Mouse (Mus musculus): ENCODE measurements at regions not wholly inside any gene's neighbourhood (a gene's known extent, or its start where the extent isn't known, plus 50 kb on each side); places are given as distances from the start of the nearest gene placed in this dataset.

DNA sequence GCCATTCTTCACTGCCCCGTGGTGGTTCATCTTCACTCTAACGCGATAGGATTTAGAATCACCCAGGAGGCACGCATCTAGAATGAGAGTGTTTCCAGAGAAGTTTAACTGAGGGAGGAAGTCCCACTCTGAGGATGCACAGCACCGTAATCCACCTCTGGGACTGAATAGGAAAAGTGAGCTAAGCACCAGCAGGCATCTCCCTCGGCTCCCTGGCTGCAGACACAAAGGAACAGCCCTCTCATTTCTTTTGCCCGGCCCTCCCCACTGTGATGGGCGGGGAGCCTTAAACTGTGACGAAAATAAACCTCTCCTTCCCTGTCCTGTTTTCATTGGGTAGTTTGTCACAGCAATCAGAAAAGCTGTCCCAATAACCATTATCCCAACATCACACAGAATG is 194.1 kb upstream of the Jmjd1c start:
- ATAC-seq (ENCODE audit: insufficient number of reproducible peaks, insufficient read depth, low FRiP score, low read depth), result no peak
- Histone ChIP-seq H3K36me3 (ENCODE audit: control insufficient read depth, insufficient read depth, low read length) (no peaks in the 10 kb centered on the region), H3K27ac (replicated peaks in 1 of 2; ENCODE audit: control insufficient read depth in 1 of 2, insufficient read depth in 1 of 2, low read depth in 2 of 2, low read length in 2 of 2) (no peak overlapping the region), H3K4me2 (ENCODE audit: low read length) (peak overlapping the region; percentile 75), H3K27me3 (ENCODE audit: control insufficient read depth, insufficient read depth, low read length) (no peaks in the 10 kb centered on the region), H3K9me3 (ENCODE audit: control insufficient read depth, low read length) (no peaks in the 10 kb centered on the region), H3K4me3 (ENCODE audit: control insufficient read depth in 1 of 2, insufficient read depth in 1 of 2, low read depth in 1 of 2, low read length in 2 of 2) (peak overlapping the region; percentile 32 to 37), H3K9ac (ENCODE audit: low read length) (peak overlapping the region; percentile 66), H3K4me1 (ENCODE audit: control insufficient read depth in 2 of 2, insufficient read depth in 2 of 2, low read length in 2 of 2) (peaks cover 12 to 21% of the 10 kb centered on the region in 2 experiments)
- WGBS, result under 1% methylated on average over 9 of the region's 9 CpGs

DNA sequence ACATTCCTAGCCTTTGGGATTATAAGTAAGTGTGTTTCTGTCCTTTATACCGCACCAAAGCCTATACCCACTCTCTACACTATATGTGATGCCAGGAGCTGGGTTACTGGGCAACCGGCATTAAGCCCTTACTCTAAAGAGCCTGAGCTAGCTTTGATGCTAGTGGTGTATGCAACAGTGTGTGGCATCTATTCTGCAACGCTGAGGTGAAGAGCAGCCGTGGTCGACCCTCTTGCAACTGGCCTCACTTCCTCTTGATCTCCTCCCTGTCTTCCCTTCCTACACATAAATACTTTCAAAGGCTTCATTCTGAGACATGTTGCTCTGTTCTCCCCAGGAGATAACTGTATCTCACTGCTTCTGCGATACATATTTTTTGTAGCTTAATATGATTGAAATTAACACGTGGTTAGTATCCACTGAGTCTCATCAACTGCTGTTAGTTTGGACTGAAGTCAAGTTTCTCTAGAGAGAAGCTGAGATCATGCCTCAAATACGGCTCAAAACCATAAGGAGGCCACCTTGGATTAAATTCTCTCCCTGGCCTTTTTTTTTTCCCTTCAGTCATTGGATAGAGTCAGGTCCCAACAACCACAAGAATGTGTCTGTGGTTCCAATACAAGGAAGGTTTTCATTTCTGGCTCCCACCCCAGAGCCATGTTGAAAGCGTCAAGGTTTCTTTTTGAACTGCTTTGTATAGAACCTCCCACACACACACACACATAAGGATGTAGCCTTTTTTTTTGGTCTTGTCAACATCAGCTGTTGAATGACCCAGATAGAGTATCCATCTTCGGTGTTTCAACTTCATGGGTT is 191.2 kb upstream of the Jmjd1c start:
- peaks cover 10 to 25% of the 10 kb centered on the region in 2 experiments for H3K4me1 ChIP-seq (ENCODE audit: control insufficient read depth in 2 of 2, insufficient read depth in 2 of 2, low read length in 2 of 2)
- H3K4me3 ChIP-seq (ENCODE audit: control insufficient read depth in 1 of 2, insufficient read depth in 1 of 2, low read depth in 1 of 2, low read length in 2 of 2), result no peak overlapping the region
- H3K9me3 ChIP-seq (ENCODE audit: control insufficient read depth, low read length), result no peaks in the 10 kb centered on the region
- H3K27me3 ChIP-seq (ENCODE audit: control insufficient read depth, insufficient read depth, low read length), result no peaks in the 10 kb centered on the region
- H3K4me2 ChIP-seq (ENCODE audit: low read length), result no peak overlapping the region
- H3K27ac ChIP-seq (replicated peaks in 1 of 2; ENCODE audit: control insufficient read depth in 1 of 2, insufficient read depth in 1 of 2, low read depth in 2 of 2, low read length in 2 of 2), result no peak overlapping the region
- H3K36me3 ChIP-seq (ENCODE audit: control insufficient read depth, insufficient read depth, low read length), result no peaks in the 10 kb centered on the region
- ATAC-seq (ENCODE audit: insufficient number of reproducible peaks, insufficient read depth, low FRiP score, low read depth), result no peak
- WGBS, result 75% methylated on average over 10 of the region's 10 CpGs
- no peak overlapping the region for H3K9ac ChIP-seq (ENCODE audit: low read length)

DNA sequence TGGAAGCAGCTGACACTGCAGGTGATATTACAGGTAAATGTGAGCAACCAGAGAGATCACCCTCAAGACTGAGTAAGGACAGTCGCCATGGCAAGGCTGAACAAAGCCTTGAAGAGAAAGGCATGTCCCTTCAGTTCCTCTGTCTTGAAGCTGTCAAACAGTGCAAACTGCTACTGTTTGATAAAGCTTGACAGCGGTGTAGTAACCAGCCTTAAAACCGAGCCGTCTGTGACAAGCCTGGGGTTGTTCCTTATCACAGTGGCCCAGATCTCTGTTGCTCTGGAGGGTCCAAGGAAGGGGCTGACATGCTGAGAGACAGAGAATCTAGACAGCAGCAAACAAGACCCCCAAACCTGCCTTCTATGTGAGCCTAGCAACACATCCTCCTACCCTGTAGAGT is 188.1 kb upstream of the Jmjd1c start:
- Histone ChIP-seq H3K36me3 (ENCODE audit: control insufficient read depth, insufficient read depth, low read length) (no peaks in the 10 kb centered on the region), H3K27me3 (ENCODE audit: control insufficient read depth, insufficient read depth, low read length) (no peaks in the 10 kb centered on the region), H3K4me1 (ENCODE audit: control insufficient read depth in 2 of 2, insufficient read depth in 2 of 2, low read length in 2 of 2) (peaks cover 17 to 40% of the 10 kb centered on the region in 2 experiments), H3K4me3 (ENCODE audit: control insufficient read depth in 1 of 2, insufficient read depth in 1 of 2, low read depth in 1 of 2, low read length in 2 of 2) (no peak overlapping the region), H3K9ac (ENCODE audit: low read length) (no peak overlapping the region; the same call in 1 of the 2 replicates), H3K9me3 (ENCODE audit: control insufficient read depth, low read length) (no peaks in the 10 kb centered on the region), H3K4me2 (ENCODE audit: low read length) (no peak overlapping the region), H3K27ac (replicated peaks in 1 of 2; ENCODE audit: control insufficient read depth in 1 of 2, insufficient read depth in 1 of 2, low read depth in 2 of 2, low read length in 2 of 2) (no peak overlapping the region)
- WGBS, result 42% methylated on average over 4 of the region's 4 CpGs
- ATAC-seq (ENCODE audit: insufficient number of reproducible peaks, insufficient read depth, low FRiP score, low read depth), result no peak

DNA sequence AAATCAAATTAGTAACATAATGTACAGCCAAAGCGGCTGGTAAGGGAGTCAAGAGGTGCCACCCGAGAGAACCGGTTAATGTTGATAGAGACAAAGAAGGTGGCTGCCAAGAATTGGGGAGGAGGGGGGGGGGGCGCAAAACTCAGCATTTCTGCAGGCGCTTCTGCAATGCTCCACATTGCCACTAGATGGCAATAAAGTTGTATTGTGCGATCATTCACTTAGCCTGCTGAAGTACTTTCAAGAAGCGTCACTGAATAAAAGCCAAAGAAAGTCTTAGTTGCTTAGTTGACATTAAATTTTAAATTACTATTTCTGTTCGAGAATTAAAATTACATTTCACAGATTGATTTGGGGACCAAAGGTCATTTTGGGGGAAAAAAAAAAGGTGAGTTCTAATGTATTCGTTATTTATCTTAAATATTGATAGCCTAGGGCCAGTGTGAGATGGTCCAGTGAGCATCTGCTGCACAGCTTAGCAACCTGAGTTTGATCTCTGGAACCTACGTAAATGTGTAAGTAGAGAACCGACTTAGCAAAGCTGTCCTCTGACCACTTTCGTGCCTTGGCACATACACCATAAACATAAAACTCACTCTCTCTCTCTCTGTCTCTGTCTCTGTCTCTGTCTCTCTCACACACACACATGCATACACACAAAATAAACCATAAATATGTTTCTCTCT is 186.6 kb upstream of the Jmjd1c start:
- H3K4me3 ChIP-seq (ENCODE audit: control insufficient read depth in 1 of 2, insufficient read depth in 1 of 2, low read depth in 1 of 2, low read length in 2 of 2), result no peak overlapping the region
- no peak overlapping the region for H3K27ac ChIP-seq (replicated peaks in 1 of 2; ENCODE audit: control insufficient read depth in 1 of 2, insufficient read depth in 1 of 2, low read depth in 2 of 2, low read length in 2 of 2)
- H3K4me1 ChIP-seq (ENCODE audit: control insufficient read depth in 2 of 2, insufficient read depth in 2 of 2, low read length in 2 of 2), result peaks cover 28 to 55% of the 10 kb centered on the region in 2 experiments
- ATAC-seq (ENCODE audit: insufficient number of reproducible peaks, insufficient read depth, low FRiP score, low read depth), result no peak
- no peaks in the 10 kb centered on the region for H3K9me3 ChIP-seq (ENCODE audit: control insufficient read depth, low read length)
- WGBS, result 15% methylated on average over 12 of the region's 12 CpGs
- no peak overlapping the region for H3K9ac ChIP-seq (ENCODE audit: low read length)
- H3K36me3 ChIP-seq (ENCODE audit: control insufficient read depth, insufficient read depth, low read length), result no peaks in the 10 kb centered on the region
- no peaks in the 10 kb centered on the region for H3K27me3 ChIP-seq (ENCODE audit: control insufficient read depth, insufficient read depth, low read length)
- H3K4me2 ChIP-seq (ENCODE audit: low read length), result peak overlapping the region; percentile 52

DNA sequence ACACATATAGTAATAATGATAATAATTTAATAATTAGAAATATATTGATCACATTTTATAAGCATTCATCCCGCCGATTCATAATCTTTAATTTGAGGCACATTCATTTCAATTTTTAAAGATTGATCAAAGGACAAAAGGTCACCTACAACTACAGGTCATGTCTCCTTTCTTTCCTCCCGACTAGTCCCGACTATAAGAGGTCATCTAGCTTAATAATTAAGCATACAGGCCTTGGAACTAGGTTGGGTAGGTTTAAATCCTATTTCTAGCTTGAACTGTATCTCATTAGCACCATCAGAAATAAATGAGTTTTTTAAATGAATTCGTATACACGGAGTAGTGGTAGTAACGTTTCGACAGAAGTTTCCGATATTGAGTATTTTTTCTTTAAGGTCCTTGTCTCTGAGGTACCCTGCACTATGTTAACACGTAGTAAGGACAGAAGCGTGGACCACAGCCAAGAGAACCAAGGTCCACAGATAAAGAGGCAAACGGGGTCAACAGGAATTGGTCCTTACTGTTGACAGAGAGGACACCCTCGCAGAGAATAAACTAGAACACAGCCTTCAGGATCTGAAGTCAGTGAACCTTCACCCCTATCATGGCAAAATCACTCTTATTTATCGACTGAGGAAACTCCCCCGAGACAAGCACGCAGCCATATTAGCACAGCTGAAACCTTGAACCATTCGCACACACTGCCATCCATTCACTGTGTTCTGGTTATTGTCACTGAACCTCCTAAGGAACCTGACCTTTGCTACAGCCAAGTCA is 185.8 kb upstream of the Jmjd1c start:
- Histone ChIP-seq H3K27me3 (ENCODE audit: control insufficient read depth, insufficient read depth, low read length) (no peaks in the 10 kb centered on the region), H3K4me3 (ENCODE audit: control insufficient read depth in 1 of 2, insufficient read depth in 1 of 2, low read depth in 1 of 2, low read length in 2 of 2) (peak overlapping the region in 1 of 2 experiments; percentile 16; a peak in 2 of 4 replicates), H3K36me3 (ENCODE audit: control insufficient read depth, insufficient read depth, low read length) (no peaks in the 10 kb centered on the region), H3K4me1 (ENCODE audit: control insufficient read depth in 2 of 2, insufficient read depth in 2 of 2, low read length in 2 of 2) (peaks cover 29 to 61% of the 10 kb centered on the region in 2 experiments), H3K4me2 (ENCODE audit: low read length) (peak overlapping the region; percentile 52), H3K27ac (replicated peaks in 1 of 2; ENCODE audit: control insufficient read depth in 1 of 2, insufficient read depth in 1 of 2, low read depth in 2 of 2, low read length in 2 of 2) (peak overlapping the region in 1 of 2 experiments; percentile 83; a peak in 2 of 4 replicates), H3K9me3 (ENCODE audit: control insufficient read depth, low read length) (no peaks in the 10 kb centered on the region), H3K9ac (ENCODE audit: low read length) (peak overlapping the region; percentile 21; the same call in 1 of the 2 replicates)
- WGBS, result 21% methylated on average over 17 of the region's 17 CpGs
- ATAC-seq (ENCODE audit: insufficient number of reproducible peaks, insufficient read depth, low FRiP score, low read depth), result peak; percentile 49

DNA sequence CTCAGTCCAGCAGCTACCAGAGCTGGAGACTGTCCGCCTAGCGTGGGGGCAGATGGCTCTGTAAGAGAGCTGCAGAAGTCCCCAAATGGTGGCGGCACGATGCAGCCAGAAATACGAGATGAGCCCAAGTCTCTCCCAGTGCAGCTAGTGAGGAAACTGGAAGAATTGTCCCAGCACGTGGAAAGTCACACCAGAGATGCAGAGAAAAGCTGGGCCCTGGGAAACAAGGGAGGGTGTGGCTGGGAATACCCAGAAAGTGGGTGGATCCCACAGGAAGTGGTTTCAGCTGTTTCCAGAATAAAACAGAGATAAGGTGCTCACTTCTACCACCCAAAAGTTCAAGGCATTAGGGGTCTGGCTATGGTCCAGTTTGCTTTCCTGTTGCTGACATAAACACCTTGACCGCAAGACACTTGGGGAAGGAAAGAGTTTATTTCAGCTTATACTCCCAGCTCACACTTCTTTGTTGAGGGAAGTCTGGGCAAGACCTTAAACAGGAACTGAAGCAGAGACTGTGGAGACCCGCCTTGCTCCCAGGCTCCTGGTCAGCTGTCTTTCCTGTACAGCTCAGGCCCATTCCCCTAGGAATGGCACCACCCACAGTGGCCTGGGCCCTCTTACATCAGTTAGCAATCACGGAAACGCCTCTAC is 184.5 kb upstream of the Jmjd1c start:
- Histone ChIP-seq H3K9ac (ENCODE audit: low read length) (no peak overlapping the region; the same call in 1 of the 2 replicates), H3K4me1 (ENCODE audit: control insufficient read depth in 2 of 2, insufficient read depth in 2 of 2, low read length in 2 of 2) (peaks cover 34 to 65% of the 10 kb centered on the region in 2 experiments), H3K36me3 (ENCODE audit: control insufficient read depth, insufficient read depth, low read length) (no peaks in the 10 kb centered on the region), H3K4me3 (ENCODE audit: control insufficient read depth in 1 of 2, insufficient read depth in 1 of 2, low read depth in 1 of 2, low read length in 2 of 2) (peak overlapping the region; percentile 3 to 16; a peak in 2 of 4 replicates), H3K27me3 (ENCODE audit: control insufficient read depth, insufficient read depth, low read length) (no peaks in the 10 kb centered on the region), H3K27ac (replicated peaks in 1 of 2; ENCODE audit: control insufficient read depth in 1 of 2, insufficient read depth in 1 of 2, low read depth in 2 of 2, low read length in 2 of 2) (peak overlapping the region; percentile 69 to 83), H3K9me3 (ENCODE audit: control insufficient read depth, low read length) (no peaks in the 10 kb centered on the region), H3K4me2 (ENCODE audit: low read length) (peak overlapping the region; percentile 52)
- peak; percentile 28; the same call in 1 of the 2 replicates for ATAC-seq (ENCODE audit: insufficient number of reproducible peaks, insufficient read depth, low FRiP score, low read depth)
- 41% methylated on average over 10 of the region's 10 CpGs for WGBS

DNA sequence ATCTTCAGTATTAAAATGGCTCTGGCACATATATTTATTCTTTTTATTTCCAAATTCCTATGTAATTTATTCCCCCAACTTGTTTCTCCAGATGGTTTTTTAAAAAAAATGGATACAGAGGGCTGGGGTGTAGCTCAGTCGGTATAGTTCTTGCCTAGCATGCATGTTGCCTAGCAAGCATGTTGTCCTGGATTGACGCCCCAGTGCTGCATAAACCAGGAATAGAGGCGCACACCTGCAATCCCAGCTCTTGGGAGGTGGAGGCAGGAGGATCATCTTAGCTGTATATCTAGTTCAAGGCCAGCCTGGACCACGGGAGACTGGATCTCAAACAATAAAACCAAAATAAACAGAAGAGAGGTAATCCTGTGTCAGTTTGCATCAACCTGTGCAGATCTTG is 183.5 kb upstream of the Jmjd1c start:
- H3K9ac ChIP-seq (ENCODE audit: low read length), result no peak overlapping the region
- peaks cover 32 to 57% of the 10 kb centered on the region in 2 experiments for H3K4me1 ChIP-seq (ENCODE audit: control insufficient read depth in 2 of 2, insufficient read depth in 2 of 2, low read length in 2 of 2)
- H3K27me3 ChIP-seq (ENCODE audit: control insufficient read depth, insufficient read depth, low read length), result no peaks in the 10 kb centered on the region
- 85% methylated on average over 4 of the region's 4 CpGs for WGBS
- H3K9me3 ChIP-seq (ENCODE audit: control insufficient read depth, low read length), result no peaks in the 10 kb centered on the region
- no peak for ATAC-seq (ENCODE audit: insufficient number of reproducible peaks, insufficient read depth, low FRiP score, low read depth)
- H3K27ac ChIP-seq (replicated peaks in 1 of 2; ENCODE audit: control insufficient read depth in 1 of 2, insufficient read depth in 1 of 2, low read depth in 2 of 2, low read length in 2 of 2), result no peak overlapping the region
- no peaks in the 10 kb centered on the region for H3K36me3 ChIP-seq (ENCODE audit: control insufficient read depth, insufficient read depth, low read length)
- no peak overlapping the region for H3K4me3 ChIP-seq (ENCODE audit: control insufficient read depth in 1 of 2, insufficient read depth in 1 of 2, low read depth in 1 of 2, low read length in 2 of 2)
- H3K4me2 ChIP-seq (ENCODE audit: low read length), result no peak overlapping the region
